Mouse (Mus musculus) heart, adult 2 months (tissue): ENCODE measurements at regions not wholly inside any gene's neighbourhood (a gene's known extent, or its start where the extent isn't known, plus 50 kb on each side); places are given as distances from the start of the nearest gene placed in this dataset.

Experiments
- DNase-seq, 2 experiments: peaks; one replicate each; pipeline ENCODE4 v3.0.0; 2021
- H3K27ac ChIP-seq: fragments of 200-600 bp; 2 replicates; pipeline ENCODE4 v1.8.1; 2022
- H3K27me3 ChIP-seq: fragments of 200-500 bp; 2 replicates; pipeline ENCODE4 v1.6.1; 2012; ENCODE audit warnings: mild to moderate bottlenecking, low read length, inconsistent platforms, mixed read lengths; ENCODE audit not compliant: control insufficient read depth, insufficient read depth
- H3K36me3 ChIP-seq: fragments of 200-500 bp; 2 replicates; pipeline ENCODE4 v1.6.1; 2012; ENCODE audit warnings: low read length, inconsistent platforms; ENCODE audit not compliant: control insufficient read depth, insufficient read depth
- H3K4me1 ChIP-seq: fragments of 200-500 bp; 2 replicates; pipeline ENCODE4 v1.6.1; 2011; ENCODE audit warnings: low read length; ENCODE audit not compliant: control insufficient read depth, insufficient read depth
- H3K4me3 ChIP-seq: fragments of 200-600 bp; 2 replicates; pipeline ENCODE4 v1.8.1; 2022
- H3K79me2 ChIP-seq: fragments of 200-500 bp; replicated peaks from 2 replicates; pipeline ENCODE4 v1.6.1; 2012; ENCODE audit warnings: mild to moderate bottlenecking, inconsistent platforms, low read length, moderate library complexity, mixed read lengths; ENCODE audit not compliant: control insufficient read depth, insufficient read depth
- H3K9ac ChIP-seq: fragments of 200-500 bp; 2 replicates; pipeline ENCODE4 v1.6.1; 2012; ENCODE audit warnings: low read depth, mild to moderate bottlenecking, control low read depth, inconsistent platforms, low read length, mixed read lengths
- CTCF ChIP-seq: fragments of 200-600 bp; IDR thresholded peaks from 2 replicates; pipeline ENCODE4 v1.8.1; 2022; ENCODE audit warnings: antibody characterized with exemption, mild to moderate bottlenecking, moderate library complexity
- EP300 ChIP-seq: fragments of 200-500 bp; IDR thresholded peaks from 2 replicates; pipeline ENCODE4 v1.6.1; 2011; ENCODE audit warnings: low read depth, low read length, control low read depth; ENCODE audit not compliant: insufficient read depth
- POLR2A ChIP-seq: fragments of 200-500 bp; IDR thresholded peaks from 2 replicates; pipeline ENCODE4 v1.6.1; 2011; ENCODE audit warnings: mild to moderate bottlenecking, low read depth, low read length, control low read depth; ENCODE audit not compliant: insufficient read depth
- WGBS: fragments of 180-500 bp; shearing (Covaris S2); methylation state at CpG from one replicate; pipeline ENCODE4 v1.1.7; 2018; 5-methylcytosine and 5-hydroxymethylcytosine counted together
- intact Hi-C: fragments of 180-260 bp; cut with DNase I; formaldehyde crosslinking; loops from one replicate; pipeline ENCODE4 v1.15.1; 2025

- H3K4me3 ChIP-seq: no peak overlapping the region
- DNase-seq: no peak
- intact Hi-C loops: no loop called here
- no peaks in the 10 kb centered on the region for H3K79me2 ChIP-seq
- H3K9ac ChIP-seq: no peak overlapping the region
- 27% methylated on average over 9 of the region's 9 CpGs for WGBS
- no peaks in the 10 kb centered on the region for H3K36me3 ChIP-seq
- H3K27ac ChIP-seq: no peak overlapping the region
- no peaks in the 10 kb centered on the region for H3K4me1 ChIP-seq
- no peaks in the 10 kb centered on the region for H3K27me3 ChIP-seq
- TF ChIP-seq POLR2A (no peak), CTCF (no peak), EP300 (no peak)
Measured at GRCm38 (mm10) chr4:56532921-56533320, 206.9 kb upstream of the Gm26657 start.

GRCm38 (mm10) chr4:56528571-56528970 lies 211.3 kb upstream of the Gm26657 start:
- H3K4me3 ChIP-seq: no peak overlapping the region
- H3K27me3 ChIP-seq: no peaks in the 10 kb centered on the region
- no peaks in the 10 kb centered on the region for H3K79me2 ChIP-seq
- no peak overlapping the region for H3K27ac ChIP-seq
- H3K4me1 ChIP-seq: no peaks in the 10 kb centered on the region
- intact Hi-C loops: no loop called here
- 56% methylated on average over 2 of the region's 2 CpGs for WGBS
- TF ChIP-seq POLR2A: no peak
- TF ChIP-seq EP300: no peak
- no peak for TF ChIP-seq CTCF
- H3K36me3 ChIP-seq: no peaks in the 10 kb centered on the region
- no peak for DNase-seq
- no peak overlapping the region for H3K9ac ChIP-seq

GRCm38 (mm10) chr4:56524430-56524985 lies 215.4 kb upstream of the Gm26657 start:
- intact Hi-C loops: no loop called here
- H3K9ac ChIP-seq: no peak overlapping the region
- H3K36me3 ChIP-seq: no peaks in the 10 kb centered on the region
- no peaks in the 10 kb centered on the region for H3K4me1 ChIP-seq
- H3K27ac ChIP-seq: no peak overlapping the region
- no peaks in the 10 kb centered on the region for H3K79me2 ChIP-seq
- DNase-seq: no peak
- H3K4me3 ChIP-seq: no peak overlapping the region
- TF ChIP-seq POLR2A: no peak
- TF ChIP-seq EP300: no peak
- TF ChIP-seq CTCF: no peak
- 89% methylated on average over 6 of the region's 6 CpGs for WGBS
- H3K27me3 ChIP-seq: no peaks in the 10 kb centered on the region

GRCm38 (mm10) chr4:56507770-56508169 lies 232.1 kb upstream of the Gm26657 start:
- no peaks in the 10 kb centered on the region for H3K4me1 ChIP-seq
- WGBS: 82% methylated on average over 4 of the region's 4 CpGs

GRCm38 (mm10) chr4:56506786-56507185 lies 233.1 kb upstream of the Gm26657 start:
- Histone ChIP-seq H3K27me3 (no peaks in the 10 kb centered on the region), H3K9ac (no peak overlapping the region), H3K79me2 (no peaks in the 10 kb centered on the region), H3K4me1 (no peaks in the 10 kb centered on the region), H3K36me3 (no peaks in the 10 kb centered on the region), H3K4me3 (no peak overlapping the region), H3K27ac (no peak overlapping the region)
- no peak for TF ChIP-seq EP300
- TF ChIP-seq CTCF: no peak
- no peak for TF ChIP-seq POLR2A
- intact Hi-C loops: no loop called here
- 79% methylated on average over 1 of the region's 1 CpGs for WGBS
- DNase-seq: no peak

More at GRCm38 (mm10) chr4:56507770-56508169, 232.1 kb upstream of the Gm26657 start:
- no peak overlapping the region for H3K27ac ChIP-seq
- DNase-seq: no peak
- TF ChIP-seq EP300: no peak
- TF ChIP-seq CTCF: no peak
- TF ChIP-seq POLR2A: no peak
- H3K27me3 ChIP-seq: no peaks in the 10 kb centered on the region
- H3K36me3 ChIP-seq: no peaks in the 10 kb centered on the region
- intact Hi-C loops: no loop called here
- no peak overlapping the region for H3K4me3 ChIP-seq
- no peak overlapping the region for H3K9ac ChIP-seq
- H3K79me2 ChIP-seq: no peaks in the 10 kb centered on the region

- H3K4me1 ChIP-seq: no peaks in the 10 kb centered on the region
- no peaks in the 10 kb centered on the region for H3K79me2 ChIP-seq
- 45% methylated on average over 1 of the region's 1 CpGs for WGBS
- TF ChIP-seq EP300 (no peak), CTCF (no peak), POLR2A (no peak)
- no peak for DNase-seq
- no peaks in the 10 kb centered on the region for H3K27me3 ChIP-seq
- intact Hi-C loops: no loop called here
- H3K36me3 ChIP-seq: no peaks in the 10 kb centered on the region
- no peak overlapping the region for H3K4me3 ChIP-seq
- H3K27ac ChIP-seq: no peak overlapping the region
- no peak overlapping the region for H3K9ac ChIP-seq
Measured at GRCm38 (mm10) chr4:56506067-56506466, 233.8 kb upstream of the Gm26657 start.
